Comparison of ENCODE assay signal across 8 mouse cellular contexts in genomic region chr5:122267899-122268298, GRCm38 (mm10). TPM values are rescaled to one million over a fixed set of nuclear protein-coding genes. Genes with fewer than 3 reads are reported as not detected.
DNase-seq lines count a peak whose midpoint lies in the region; ATAC-seq and TF ChIP-seq lines count a peak whose summit lies in the region.

No protein-coding gene starts in this region.

- peak; percentile 48 for DNase-seq in ovary, postnatal 10 days (ENCODE audit: low spot score)
- DNase-seq in ovary, adult 18-20 months (ENCODE audit: low spot score): no peak
- peak; percentile 69 to 93 for DNase-seq in adrenal gland, adult (ENCODE audit: inconsistent age in 2 of 2, low spot score in 1 of 2)
- peak; percentile 87 for DNase-seq in kidney, postnatal 0 days (ENCODE audit: low spot score)
- DNase-seq in lung, adult 18-20 months: peak; percentile 78 to 82
- DNase-seq in right cerebral cortex, postnatal 4 days: peak; percentile 76
- no peak for DNase-seq in yolk sac, embryonic 10.5 days (ENCODE audit: low spot score)

- H3K27ac ChIP-seq in cortical plate, adult 2 months (ENCODE audit: insufficient read depth, low read length): no peak overlapping the region
- no peak overlapping the region for H3K27ac ChIP-seq in kidney, postnatal 0 days

- TF ChIP-seq POLR2A in cortical plate, adult 2 months (IDR thresholded peaks at IDR 0.05; ENCODE audit: extremely low read depth, insufficient read depth, low read length): no peak

- TF ChIP-seq CTCF in cortical plate, adult 2 months (IDR thresholded peaks at IDR 0.05; ENCODE audit: extremely low read depth, insufficient read depth, low read length): peak; percentile 64
- TF ChIP-seq CTCF in kidney, postnatal 0 days (IDR thresholded peaks at IDR 0.05; ENCODE audit: low read depth): peak; percentile 87

- no peaks in the 10 kb centered on the region; the same call in 1 of the 2 replicates for H3K4me1 ChIP-seq in cortical plate, adult 2 months (ENCODE audit: control insufficient read depth, insufficient read depth, low read length)
- H3K4me1 ChIP-seq in kidney, postnatal 0 days (replicated peaks; ENCODE audit: insufficient read depth, low read length): no peaks in the 10 kb centered on the region; the same call in 1 of the 2 replicates

- 20% methylated on average over 5 of the region's 5 CpGs for WGBS in kidney, postnatal 0 days

- H3K4me2 ChIP-seq in kidney, postnatal 0 days (ENCODE audit: low read length): no peak overlapping the region

- H3K9me3 ChIP-seq in kidney, postnatal 0 days (replicated peaks; ENCODE audit: low read length): no peaks in the 10 kb centered on the region

- H3K9ac ChIP-seq in kidney, postnatal 0 days (ENCODE audit: low read depth, low read length): no peak overlapping the region

- no peaks in the 10 kb centered on the region for H3K36me3 ChIP-seq in kidney, postnatal 0 days (ENCODE audit: insufficient read depth, low read length)

- no peaks in the 10 kb centered on the region for H3K27me3 ChIP-seq in kidney, postnatal 0 days (ENCODE audit: insufficient read depth, low read length)

- no peak for ATAC-seq in kidney, postnatal 0 days (replicated peaks; ENCODE audit: low FRiP score, low read depth)

- H3K4me3 ChIP-seq in cortical plate, adult 2 months (ENCODE audit: insufficient read depth, low read length): no peak overlapping the region
- no peak overlapping the region for H3K4me3 ChIP-seq in kidney, postnatal 0 days (replicated peaks; ENCODE audit: low read depth, low read length)

RNA-seq across cellular contexts. Expression of gene Tctn1, which starts 3.6 kb away (rescaled TPM):
- 28.0 and 29.4 TPM in 2 replicates for polyA plus RNA-seq in cortical plate, adult 2 months (2012; rRNA removed)
- polyA plus RNA-seq in kidney, postnatal 0 days (2015; fragmentation: Nextera tagmentation; extraction: Ambion mirVana): 5.2 and 6.6 TPM in 2 replicates

RNA-seq across cellular contexts. Expression of gene Pptc7, which starts 16.3 kb away (rescaled TPM):
- 25.0 and 27.9 TPM in 2 replicates for polyA plus RNA-seq in cortical plate, adult 2 months (2012; rRNA removed)
- polyA plus RNA-seq in kidney, postnatal 0 days (2015; fragmentation: Nextera tagmentation; extraction: Ambion mirVana): 10.4 and 12.1 TPM in 2 replicates

Comparison
In these comparisons a context has a peak if more than half of its experiments do, and no peak if none do; other contexts are left out.
1. DNase-seq: peak in ovary, postnatal 10 days (single experiment), adrenal gland, adult (2 of 2), kidney, postnatal 0 days (single experiment), lung, adult 18-20 months (2 of 2) and right cerebral cortex, postnatal 4 days (single experiment); none in ovary, adult 18-20 months (single experiment) and yolk sac, embryonic 10.5 days (single experiment).